Mouse (Mus musculus) MN1 (cell line): Measurements from ENCODE around the gene 6030498E09Rik.

Experiments used
- DNase-seq: peaks from one replicate; pipeline ENCODE4 v3.0.0-alpha.2; 2016; ENCODE audit warnings: low spot score

The 6030498E09Rik gene

GRCm38 (mm10) chrX:38772478-38772877 is at the start of gene 6030498E09Rik:
6030498E09Rik (plus strand) TSS chrX:38772671.
- no peak for DNase-seq

GRCm38 (mm10) chrX:38730081-38730480 is 42.4 kb upstream of the 6030498E09Rik start:
- no peak for DNase-seq

- no peak for DNase-seq
Measured at GRCm38 (mm10) chrX:38730639-38731038, 41.8 kb upstream of the 6030498E09Rik start.

GRCm38 (mm10) chrX:38733683-38734082 is 38.8 kb upstream of the 6030498E09Rik start:
- no peak for DNase-seq

GRCm38 (mm10) chrX:38734916-38735880 is 37.3 kb upstream of the 6030498E09Rik start:
- peak; percentile 16 for DNase-seq

GRCm38 (mm10) chrX:38771453-38771852 is 1.0 kb upstream of the 6030498E09Rik start:
- peak; percentile 13 for DNase-seq

- DNase-seq: peak; percentile 35
Measured at GRCm38 (mm10) chrX:38771886-38772285, 585 bp upstream of the 6030498E09Rik start.

- DNase-seq: no peak
Measured at GRCm38 (mm10) chrX:38794373-38794772, 21.9 kb downstream of the 6030498E09Rik start.

GRCm38 (mm10) chrX:38813934-38814333 is 41.5 kb downstream of the 6030498E09Rik start:
- DNase-seq: no peak

GRCm38 (mm10) chrX:38816841-38817240 is 44.4 kb downstream of the 6030498E09Rik start:
- peak; percentile 61 for DNase-seq

GRCm38 (mm10) chrX:38958571-38958970 is 186.1 kb downstream of the 6030498E09Rik start:
- DNase-seq: no peak

- no peak for DNase-seq
Measured at GRCm38 (mm10) chrX:38996265-38996664, 223.8 kb downstream of the 6030498E09Rik start.
